Mouse (Mus musculus): ENCODE data around the gene Mid1.
"Not testable (repeated sequence)": the region's sequence is repeated elsewhere in the genome, so short reads cannot be mapped to it uniquely, and the experiment has no call there.

Mid1 gene

GRCm38 (mm10) chrX:169999912-170000641 is 315.1 kb downstream of the Mid1 start:
- not testable (repeated sequence) for DNase-seq (ENCODE audit: low spot score in 2 of 2)

GRCm38 (mm10) chrX:170000642-170001387 is 315.8 kb downstream of the Mid1 start:
- DNase-seq (ENCODE audit: low spot score in 2 of 2) = peak in 1 of 2 experiments; percentile 3

GRCm38 (mm10) chrX:170001388-170001695 is 316.3 kb downstream of the Mid1 start:
- DNase-seq (ENCODE audit: low spot score in 2 of 2) = not testable (repeated sequence)

GRCm38 (mm10) chrX:170002510-170003197 is 317.7 kb downstream of the Mid1 start:
- DNase-seq (ENCODE audit: low spot score in 2 of 2) = peak in 1 of 2 experiments; percentile 59

- DNase-seq (ENCODE audit: low spot score in 2 of 2) = not testable (repeated sequence)
Observed at GRCm38 (mm10) chrX:170003536-170003935, 318.5 kb downstream of the Mid1 start.

- peak; percentile 10 to 26 for DNase-seq (ENCODE audit: low spot score in 2 of 2)
Observed at GRCm38 (mm10) chrX:170004236-170004635, 319.2 kb downstream of the Mid1 start.

- peak in 1 of 2 experiments; percentile 10 for DNase-seq (ENCODE audit: low spot score in 2 of 2)
Observed at GRCm38 (mm10) chrX:170004793-170005192, 319.8 kb downstream of the Mid1 start.

- peak; percentile 48 to 56 for DNase-seq (ENCODE audit: low spot score in 2 of 2)
Observed at GRCm38 (mm10) chrX:170005194-170005593, 320.2 kb downstream of the Mid1 start.

GRCm38 (mm10) chrX:170005695-170006297 is 320.8 kb downstream of the Mid1 start:
- not testable (repeated sequence) for DNase-seq (ENCODE audit: low spot score in 2 of 2)

GRCm38 (mm10) chrX:170006694-170007247 is 321.8 kb downstream of the Mid1 start:
- DNase-seq (ENCODE audit: low spot score in 2 of 2) = peak in 1 of 2 experiments; percentile 26

GRCm38 (mm10) chrX:170007375-170008178 is 322.6 kb downstream of the Mid1 start:
- DNase-seq (ENCODE audit: low spot score in 2 of 2) = peak; percentile 3 to 30

- peak in 1 of 2 experiments; percentile 31 for DNase-seq (ENCODE audit: low spot score in 2 of 2)
Observed at GRCm38 (mm10) chrX:170008179-170008467, 323.1 kb downstream of the Mid1 start.

GRCm38 (mm10) chrX:170008584-170008983 is 323.6 kb downstream of the Mid1 start:
- DNase-seq (ENCODE audit: low spot score in 2 of 2) = peak; percentile 50 to 54

- DNase-seq (ENCODE audit: low spot score in 2 of 2) = peak; percentile 93 to 98
Observed at GRCm38 (mm10) chrX:170009016-170009750, 324.2 kb downstream of the Mid1 start, which contains the start of gene Gm21887. Gm21887 (plus strand) TSS chrX:170009659.

GRCm38 (mm10) chrX:170009801-170010221 is 324.8 kb downstream of the Mid1 start:
- DNase-seq (ENCODE audit: low spot score in 2 of 2) = peak; percentile 99 to 100

- peak; percentile 64 to 78 for DNase-seq (ENCODE audit: low spot score in 2 of 2)
Observed at GRCm38 (mm10) chrX:170010581-170011528, 325.9 kb downstream of the Mid1 start.

- peak in 1 of 2 experiments; percentile 3 for DNase-seq (ENCODE audit: low spot score in 2 of 2)
Observed at GRCm38 (mm10) chrX:170011529-170011879, 326.5 kb downstream of the Mid1 start.

- DNase-seq (ENCODE audit: low spot score in 2 of 2) = peak in 1 of 2 experiments; percentile 2
Observed at GRCm38 (mm10) chrX:170013421-170013820, 328.4 kb downstream of the Mid1 start.

GRCm38 (mm10) chrX:170014038-170014437 is 329.0 kb downstream of the Mid1 start:
- not testable (repeated sequence) for DNase-seq (ENCODE audit: low spot score in 2 of 2)

All from thymus, postnatal 10 days (tissue).